Mouse (Mus musculus) hindbrain, embryonic 11.5 days (tissue): ENCODE data around the gene Krt76. TPM values are rescaled to one million over a fixed set of nuclear protein-coding genes. Genes with fewer than 3 reads are reported as not detected.

Source experiments
- ATAC-seq: fragments of 200-750 bp; cut with Nextera tagmentation; 2 replicates; pipeline ENCODE4 v1.8.0; 2017; ENCODE audit warnings: mild to moderate bottlenecking, moderate TSS enrichment, moderate library complexity; ENCODE audit not compliant: low FRiP score
- DNase-seq: peaks from one replicate; pipeline ENCODE4 v3.0.0-alpha.2; 2015; ENCODE audit warnings: low spot score
- H3K27ac ChIP-seq: fragments of 300-500 bp; sonication (generic); 2 replicates; pipeline ENCODE4 v1.5.1; 2014; ENCODE audit warnings: mild to moderate bottlenecking, low read depth, low read length
- H3K27me3 ChIP-seq: fragments of 300-500 bp; sonication (generic); 2 replicates; pipeline ENCODE4 v1.6.1; 2014; ENCODE audit warnings: mild to moderate bottlenecking, low read length, moderate library complexity, mixed read lengths; ENCODE audit not compliant: control insufficient read depth, insufficient read depth
- H3K36me3 ChIP-seq: fragments of 300-500 bp; sonication (generic); 2 replicates; pipeline ENCODE4 v1.6.1; 2014; ENCODE audit warnings: mild to moderate bottlenecking, low read length, moderate library complexity, mixed read lengths; ENCODE audit not compliant: control insufficient read depth, insufficient read depth
- H3K4me1 ChIP-seq: fragments of 300-500 bp; sonication (generic); replicated peaks from 2 replicates; pipeline ENCODE4 v1.6.1; 2014; ENCODE audit warnings: low read length, mixed read lengths; ENCODE audit not compliant: control insufficient read depth, insufficient read depth
- H3K4me2 ChIP-seq: fragments of 300-500 bp; sonication (generic); replicated peaks from 2 replicates; pipeline ENCODE4 v1.6.1; 2014; ENCODE audit warnings: mild to moderate bottlenecking, low read depth, low read length
- H3K4me3 ChIP-seq: fragments of 300-500 bp; sonication (generic); 2 replicates; pipeline ENCODE4 v1.5.1; 2014; ENCODE audit warnings: low read depth, low read length
- H3K9ac ChIP-seq: fragments of 300-500 bp; sonication (generic); 2 replicates; pipeline ENCODE4 v1.6.1; 2014; ENCODE audit warnings: low read depth, low read length
- H3K9me3 ChIP-seq: fragments of 300-500 bp; sonication (generic); 2 replicates; pipeline ENCODE4 v1.6.1; 2016; ENCODE audit warnings: low read length; ENCODE audit not compliant: control insufficient read depth
- WGBS: fragments of 180-500 bp; shearing (Covaris S2); extraction: QIAGEN DNeasy Blood & Tissue Kit; methylation state at CpG from one replicate; pipeline ENCODE4 v1.1.7; 2014; 5-methylcytosine and 5-hydroxymethylcytosine counted together
- polyA plus RNA-seq: library from polyadenylated mRNA; unstranded; fragments of >200 nt; fragmentation: Nextera tagmentation; extraction: Ambion mirVana; gene quantifications from 2 replicates; pipeline ENCODE4 v1.2.1, GENCODE M21; 2014

Krt76 gene
- polyA plus RNA-seq, 1 experiment from 2014 or later = not detected

- 87% methylated on average over 1 of the region's 1 CpGs for WGBS
- ATAC-seq = no peak
Observed at GRCm38 (mm10) chr15:101925041-101925440, 32.3 kb upstream of the Krt76 start.

GRCm38 (mm10) chr15:101924635-101925034 is 31.9 kb upstream of the Krt76 start, which contains the start of gene Krt4:
Krt4 (minus strand) TSS chr15:101924735.
- H3K4me2 ChIP-seq = no peak within 1 kb of the TSS; the same call in 1 of the 2 replicates
- no peak within 1 kb of the TSS for H3K9ac ChIP-seq
- 0 out of 2 replicates have a peak, but pooled peaks cover under 1% of the 10 kb centered on the region for H3K27me3 ChIP-seq
- DNase-seq = no peak
- H3K4me1 ChIP-seq = no peaks in the 10 kb centered on the region
- H3K27ac ChIP-seq = no peak within 1 kb of the TSS
- H3K4me3 ChIP-seq = no peak within 1 kb of the TSS
- no peak for ATAC-seq
- no peaks in the 10 kb centered on the region for H3K9me3 ChIP-seq
- no peaks in the 10 kb centered on the region for H3K36me3 ChIP-seq
- 85% methylated on average over 11 of the region's 11 CpGs for WGBS

More at GRCm38 (mm10) chr15:101925041-101925440, 32.3 kb upstream of the Krt76 start:
- no peak overlapping the region for H3K27ac ChIP-seq
- H3K36me3 ChIP-seq = no peaks in the 10 kb centered on the region
- no peak overlapping the region for H3K9ac ChIP-seq
- no peaks in the 10 kb centered on the region for H3K9me3 ChIP-seq
- no peak overlapping the region for H3K4me3 ChIP-seq
- no peaks in the 10 kb centered on the region for H3K4me1 ChIP-seq
- no peak for DNase-seq
- peaks cover 4% of the 10 kb centered on the region; the same call in 1 of the 2 replicates for H3K27me3 ChIP-seq
- H3K4me2 ChIP-seq = no peak overlapping the region

GRCm38 (mm10) chr15:101922296-101922695 is 29.6 kb upstream of the Krt76 start:
- Histone ChIP-seq H3K9me3 (no peaks in the 10 kb centered on the region), H3K9ac (no peak overlapping the region), H3K4me2 (no peak overlapping the region), H3K36me3 (no peaks in the 10 kb centered on the region), H3K27ac (no peak overlapping the region), H3K4me3 (no peak overlapping the region), H3K27me3 (no peaks in the 10 kb centered on the region), H3K4me1 (no peaks in the 10 kb centered on the region)
- 95% methylated on average over 2 of the region's 2 CpGs for WGBS
- no peak for ATAC-seq
- DNase-seq = no peak

GRCm38 (mm10) chr15:101916072-101916471 is 23.4 kb upstream of the Krt76 start:
- no peak for ATAC-seq
- 73% methylated on average over 2 of the region's 2 CpGs for WGBS

GRCm38 (mm10) chr15:101904849-101905248 is 12.1 kb upstream of the Krt76 start:
- no peak overlapping the region for H3K27ac ChIP-seq

More at GRCm38 (mm10) chr15:101916072-101916471, 23.4 kb upstream of the Krt76 start:
- Histone ChIP-seq H3K4me1 (no peaks in the 10 kb centered on the region), H3K27ac (no peak overlapping the region), H3K9me3 (no peaks in the 10 kb centered on the region), H3K4me3 (no peak overlapping the region), H3K36me3 (no peaks in the 10 kb centered on the region), H3K4me2 (no peak overlapping the region), H3K9ac (no peak overlapping the region), H3K27me3 (no peaks in the 10 kb centered on the region)
- DNase-seq = no peak

GRCm38 (mm10) chr15:101902171-101903149 is 9.7 kb upstream of the Krt76 start:
- peak; percentile 5 for DNase-seq
- 63% methylated on average over 12 of the region's 12 CpGs for WGBS
- no peaks in the 10 kb centered on the region for H3K36me3 ChIP-seq
- no peak overlapping the region for H3K4me3 ChIP-seq
- H3K4me2 ChIP-seq = no peak overlapping the region
- H3K9me3 ChIP-seq = no peaks in the 10 kb centered on the region
- H3K9ac ChIP-seq = no peak overlapping the region
- no peak overlapping the region for H3K27ac ChIP-seq
- no peak for ATAC-seq
- H3K4me1 ChIP-seq = no peaks in the 10 kb centered on the region
- no peaks in the 10 kb centered on the region for H3K27me3 ChIP-seq

More at GRCm38 (mm10) chr15:101904849-101905248, 12.1 kb upstream of the Krt76 start:
- Histone ChIP-seq H3K9ac (no peak overlapping the region), H3K9me3 (no peaks in the 10 kb centered on the region), H3K27me3 (no peaks in the 10 kb centered on the region), H3K4me1 (no peaks in the 10 kb centered on the region), H3K36me3 (no peaks in the 10 kb centered on the region), H3K4me3 (no peak overlapping the region), H3K4me2 (no peak overlapping the region)
- WGBS = 78% methylated on average over 5 of the region's 5 CpGs
- ATAC-seq = no peak
- no peak for DNase-seq

GRCm38 (mm10) chr15:101895216-101895615 is 2.5 kb upstream of the Krt76 start:
- Histone ChIP-seq H3K9ac (no peak overlapping the region), H3K27me3 (no peaks in the 10 kb centered on the region), H3K9me3 (no peaks in the 10 kb centered on the region), H3K27ac (no peak overlapping the region), H3K4me3 (no peak overlapping the region), H3K4me1 (no peaks in the 10 kb centered on the region), H3K4me2 (no peak overlapping the region), H3K36me3 (no peaks in the 10 kb centered on the region)
- ATAC-seq (no peak), DNase-seq (no peak)
- 87% methylated on average over 4 of the region's 4 CpGs for WGBS

- DNase-seq = peak; percentile 55
- Histone ChIP-seq H3K4me1 (no peaks in the 10 kb centered on the region), H3K4me3 (no peak overlapping the region), H3K27me3 (no peaks in the 10 kb centered on the region), H3K4me2 (no peak overlapping the region), H3K9me3 (no peaks in the 10 kb centered on the region), H3K27ac (no peak overlapping the region), H3K36me3 (no peaks in the 10 kb centered on the region), H3K9ac (no peak overlapping the region)
- WGBS = 29% methylated on average over 9 of the region's 11 CpGs
- ATAC-seq = no peak
Observed at GRCm38 (mm10) chr15:101879776-101880175, 12.9 kb downstream of the Krt76 start.
